Mouse (Mus musculus) colon, adult 2 months (tissue): Measurements from ENCODE around the gene Chkb. TPM values are rescaled to one million over a fixed set of nuclear protein-coding genes. Genes with fewer than 3 reads are reported as not detected.

Experiments
- polyA plus RNA-seq: library from polyadenylated mRNA; depleted of rRNA; stranded (reverse); fragments of >200 nt; gene quantifications from 2 replicates; pipeline ENCODE4 v1.2.3, GENCODE M21; 2012; rRNA removed

Chkb gene
- 84.7 and 107 TPM in 2 replicates for polyA plus RNA-seq

DNA sequence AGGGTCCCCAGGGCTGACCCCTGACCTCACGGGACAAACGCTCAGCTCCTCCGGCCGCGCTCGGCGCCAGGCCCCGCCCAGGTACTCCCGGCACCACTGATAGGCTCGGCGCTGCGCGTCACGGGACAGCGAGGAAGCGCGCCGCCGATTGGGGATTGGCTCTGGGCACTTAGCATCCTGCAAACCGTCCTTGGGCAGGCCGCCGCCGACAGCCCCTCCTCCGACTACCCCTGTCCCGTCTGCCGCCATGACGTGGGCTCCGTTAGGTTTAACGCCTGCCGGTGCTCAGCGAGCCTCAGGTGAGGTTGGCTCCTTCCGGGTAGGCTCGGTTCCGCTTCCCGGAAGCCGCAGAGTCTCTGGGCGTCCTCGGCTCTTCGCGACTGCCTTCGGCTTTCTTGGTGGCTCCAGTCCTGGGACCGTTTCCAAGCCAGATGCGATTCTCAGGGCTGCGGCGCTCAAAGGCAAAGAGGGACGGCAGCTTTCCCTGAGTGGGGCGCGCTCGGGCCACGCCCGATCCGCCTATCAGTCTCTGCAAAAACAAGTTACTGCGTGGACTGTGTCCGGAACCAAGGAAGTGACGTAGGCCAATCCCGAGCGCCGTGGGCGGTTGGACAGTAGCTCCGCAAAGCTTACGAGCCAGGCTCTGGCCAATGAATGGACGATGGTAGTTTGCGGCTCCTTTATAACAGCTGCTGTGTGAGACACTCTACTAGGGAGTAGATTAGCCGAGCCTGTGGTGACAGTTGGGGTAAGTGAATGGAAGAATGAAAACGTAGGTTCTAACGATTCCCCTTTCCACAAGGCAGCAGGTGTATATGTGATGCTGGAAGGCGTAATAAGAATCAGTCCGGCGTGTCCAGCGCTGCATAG is at the start of gene Chkb, which contains the start of the genes C730034F03Rik and Gm44502:
Gene Chkb, minus strand, starts transcription at position 557 of the 870 bp plus-strand sequence.
Gene C730034F03Rik, plus strand, starts transcription at position 238 of the 870 bp plus-strand sequence.
Gene Gm44502, minus strand, starts transcription at position 345 of the 870 bp plus-strand sequence.

DNA sequence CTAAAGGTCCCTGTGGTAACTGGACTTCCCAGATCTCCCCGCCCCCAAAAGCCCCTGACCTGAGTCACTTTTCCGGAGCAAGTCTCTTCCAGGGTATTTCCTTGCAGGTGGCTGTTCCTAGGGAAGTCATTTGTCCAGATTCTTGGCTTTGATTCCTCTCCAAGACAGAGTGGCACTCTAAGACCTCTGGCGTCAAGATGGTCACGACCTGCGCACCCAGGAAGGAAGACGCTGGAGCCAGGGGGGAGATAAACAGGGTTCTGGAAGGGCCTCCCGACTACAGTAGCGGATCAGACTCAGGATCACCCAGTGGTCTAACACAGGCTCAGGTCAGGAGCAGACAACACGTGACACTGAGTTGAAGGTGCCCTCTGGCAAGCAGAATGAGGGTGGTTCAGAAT is 47.4 kb upstream of the Chkb start, which contains the start of gene Arsa:
Gene Arsa, minus strand, starts transcription at position 335 of the 401 bp plus-strand sequence.

DNA sequence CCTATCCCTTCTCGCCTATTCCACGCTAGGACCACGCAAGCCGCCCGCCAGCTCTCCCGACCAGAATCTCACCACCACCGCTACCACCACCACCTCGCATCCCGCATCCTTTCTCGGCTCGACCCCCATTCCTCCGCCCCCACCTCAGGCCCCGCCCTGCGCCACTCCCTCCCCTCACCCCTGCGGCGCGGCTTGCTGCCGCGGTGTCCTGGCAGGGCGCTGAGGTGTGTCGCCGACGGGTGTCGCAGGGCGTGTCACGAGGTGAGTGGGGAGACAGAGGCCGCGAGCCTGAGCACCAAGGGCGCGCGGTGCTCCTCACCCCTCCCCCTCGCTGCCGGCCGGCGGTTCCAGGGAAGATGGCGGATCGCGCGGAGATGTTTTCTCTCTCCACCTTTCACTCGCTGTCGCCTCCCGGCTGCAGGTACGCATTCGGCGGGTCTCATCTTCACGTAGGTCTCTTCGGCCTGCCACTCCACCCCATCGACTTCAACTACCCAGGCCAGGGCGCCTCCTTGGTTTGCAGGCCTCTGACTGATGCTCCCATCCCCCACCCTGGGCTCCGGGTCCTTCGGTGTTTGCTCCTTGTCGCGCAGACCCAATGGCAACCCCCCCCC is 24.3 kb upstream of the Chkb start, which contains the start of gene Mapk8ip2:
Gene Mapk8ip2, plus strand, starts transcription at position 49 of the 614 bp plus-strand sequence.

GRCm38 (mm10) chr15:89425711-89426121 is 4.0 kb downstream of the Chkb start, which contains the start of gene Cpt1b:
Cpt1b (minus strand) TSS chr15:89425863.

GRCm38 (mm10) chr15:89410118-89410517 is 19.6 kb downstream of the Chkb start, which contains the start of gene Syce3:
Syce3 (minus strand) TSS chr15:89410503.

DNA sequence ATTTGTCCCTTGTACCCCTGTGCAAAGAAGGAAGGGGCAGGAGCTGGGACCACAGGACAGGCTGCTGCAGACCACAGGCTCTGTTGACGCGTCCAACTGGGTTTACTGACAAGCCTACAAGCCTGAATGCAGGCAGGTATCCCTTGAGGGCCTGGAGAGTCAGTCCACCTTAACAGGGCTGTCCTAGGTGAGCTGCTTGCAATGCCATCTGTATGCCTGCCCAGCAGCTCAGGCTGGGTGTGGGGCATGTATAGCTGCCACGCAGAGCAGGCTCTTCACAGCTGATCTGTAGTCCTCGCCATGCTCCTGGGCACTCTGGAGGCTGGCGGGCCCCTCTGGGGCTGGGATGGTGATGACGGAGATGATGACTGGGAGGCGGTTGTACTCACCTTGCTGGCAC is 45.1 kb downstream of the Chkb start, which contains the start of gene Klhdc7b:
Gene Klhdc7b, plus strand, starts transcription at position 301 of the 400 bp plus-strand sequence.

DNA sequence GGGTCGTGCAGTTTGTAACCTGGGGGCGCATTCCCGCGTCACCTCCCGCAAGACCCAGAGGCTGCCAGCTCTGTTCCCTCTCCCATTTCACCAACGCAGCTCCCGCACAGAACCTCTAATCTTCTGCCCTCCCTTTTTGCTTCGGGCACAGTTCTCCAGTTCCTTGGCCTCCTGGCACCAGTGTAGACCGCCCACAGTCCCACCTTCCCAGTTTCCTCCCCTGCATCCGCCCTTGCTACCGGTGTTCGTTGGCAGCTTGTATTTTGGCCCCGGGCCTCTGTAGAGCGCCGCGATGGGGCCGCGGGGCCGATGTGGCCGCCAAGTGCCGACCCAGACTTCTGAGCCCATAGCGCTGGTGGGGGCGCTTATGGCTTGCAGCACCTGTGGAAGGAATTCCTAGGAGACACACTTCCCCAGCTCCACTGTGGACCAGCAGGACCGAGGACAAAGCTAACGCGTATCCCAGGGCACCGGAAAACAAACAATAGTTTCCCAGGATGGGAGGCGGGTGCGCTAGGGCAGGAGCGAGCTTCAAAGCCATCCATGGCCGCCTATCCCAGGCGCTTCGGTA is 50.8 kb downstream of the Chkb start, which contains the start of gene Odf3b:
Gene Odf3b, minus strand, starts transcription at position 452 of the 571 bp plus-strand sequence.

GRCm38 (mm10) chr15:89376957-89377356 is 52.8 kb downstream of the Chkb start, which contains the start of gene Tymp:
Tymp (minus strand) TSS chr15:89377039.

Other genes with a start within 250 kb of the Chkb start
- gene Plxnb2, start 249.1 kb downstream of the Chkb start, polyA plus RNA-seq = 407 and 411 TPM in 2 replicates
- 13.8 and 18.4 TPM in 2 replicates for gene Dennd6b, start 233.4 kb downstream of the Chkb start, polyA plus RNA-seq
- 241 and 282 TPM in 2 replicates for gene Ppp6r2, start 218.4 kb downstream of the Chkb start, polyA plus RNA-seq
- gene Sbf1, start 114.6 kb downstream of the Chkb start, polyA plus RNA-seq = 227 and 272 TPM in 2 replicates
- gene Adm2, start 107.2 kb downstream of the Chkb start, polyA plus RNA-seq = 0.30 and 1.4 TPM in 2 replicates
- 0.20 TPM in 1 of 2 replicates, not detected in the other for gene Miox, start 95.5 kb downstream of the Chkb start, polyA plus RNA-seq
- gene Lmf2, start 74.2 kb downstream of the Chkb start, polyA plus RNA-seq = 43.5 and 43.9 TPM in 2 replicates
- gene Ncaph2, start 74.2 kb downstream of the Chkb start, polyA plus RNA-seq = 122 and 131 TPM in 2 replicates
- gene Sco2, start 56.1 kb downstream of the Chkb start, polyA plus RNA-seq = 52.1 and 55.9 TPM in 2 replicates
- 8.3 and 8.6 TPM in 2 replicates for gene Tymp, start 52.9 kb downstream of the Chkb start, polyA plus RNA-seq
- gene Odf3b, start 50.6 kb downstream of the Chkb start, polyA plus RNA-seq = 48.4 and 50.3 TPM in 2 replicates
- gene Klhdc7b, start 45.0 kb downstream of the Chkb start, polyA plus RNA-seq = 0.27 and 0.44 TPM in 2 replicates
- gene Syce3, start 19.4 kb downstream of the Chkb start, polyA plus RNA-seq = 0.37 TPM in 1 of 2 replicates, not detected in the other
- 2.4 and 3.1 TPM in 2 replicates for gene Cpt1b, start 4.0 kb downstream of the Chkb start, polyA plus RNA-seq
- gene C730034F03Rik, start 319 bp downstream of the Chkb start, polyA plus RNA-seq = 0.54 and 0.65 TPM in 2 replicates
- 2.7 and 4.2 TPM in 2 replicates for gene Gm44502, start 212 bp downstream of the Chkb start, polyA plus RNA-seq
- gene Mapk8ip2, start 24.0 kb upstream of the Chkb start, polyA plus RNA-seq = 2.3 and 2.4 TPM in 2 replicates
- gene Arsa, start 47.5 kb upstream of the Chkb start, polyA plus RNA-seq = 45.2 and 46.6 TPM in 2 replicates
- gene Shank3, start 69.7 kb upstream of the Chkb start, polyA plus RNA-seq = 11.4 and 11.7 TPM in 2 replicates
- gene Acr, start 138.4 kb upstream of the Chkb start, polyA plus RNA-seq = 0.21 and 0.28 TPM in 2 replicates
- gene Rabl2, start 162.0 kb upstream of the Chkb start, polyA plus RNA-seq = 5.5 and 7.3 TPM in 2 replicates